Mouse (Mus musculus) bone marrow, adult 2 months (tissue): ENCODE measurements around the gene Atcay.

Source experiments
- CTCF ChIP-seq: fragments of 200-500 bp; IDR thresholded peaks from 2 replicates; pipeline ENCODE4 v1.5.1; 2011; ENCODE audit warnings: low read length, control low read depth; ENCODE audit not compliant: control insufficient read depth, insufficient read depth
- POLR2A ChIP-seq: fragments of 200-500 bp; IDR thresholded peaks from 2 replicates; pipeline ENCODE4 v1.6.1; 2011; ENCODE audit warnings: low read depth, mild to moderate bottlenecking, control low read depth, low read length, borderline replicate concordance; ENCODE audit not compliant: control insufficient read depth

- TF ChIP-seq POLR2A: no peak
- peak; percentile 26; the same call in 1 of the 2 replicates for TF ChIP-seq CTCF
These were observed 39.7 kb downstream of the Atcay start for GRCm38 (mm10) chr10:81190912-81191321.
